ENCODE assay signal across 8 mouse cellular contexts in the genomic region with DNA sequence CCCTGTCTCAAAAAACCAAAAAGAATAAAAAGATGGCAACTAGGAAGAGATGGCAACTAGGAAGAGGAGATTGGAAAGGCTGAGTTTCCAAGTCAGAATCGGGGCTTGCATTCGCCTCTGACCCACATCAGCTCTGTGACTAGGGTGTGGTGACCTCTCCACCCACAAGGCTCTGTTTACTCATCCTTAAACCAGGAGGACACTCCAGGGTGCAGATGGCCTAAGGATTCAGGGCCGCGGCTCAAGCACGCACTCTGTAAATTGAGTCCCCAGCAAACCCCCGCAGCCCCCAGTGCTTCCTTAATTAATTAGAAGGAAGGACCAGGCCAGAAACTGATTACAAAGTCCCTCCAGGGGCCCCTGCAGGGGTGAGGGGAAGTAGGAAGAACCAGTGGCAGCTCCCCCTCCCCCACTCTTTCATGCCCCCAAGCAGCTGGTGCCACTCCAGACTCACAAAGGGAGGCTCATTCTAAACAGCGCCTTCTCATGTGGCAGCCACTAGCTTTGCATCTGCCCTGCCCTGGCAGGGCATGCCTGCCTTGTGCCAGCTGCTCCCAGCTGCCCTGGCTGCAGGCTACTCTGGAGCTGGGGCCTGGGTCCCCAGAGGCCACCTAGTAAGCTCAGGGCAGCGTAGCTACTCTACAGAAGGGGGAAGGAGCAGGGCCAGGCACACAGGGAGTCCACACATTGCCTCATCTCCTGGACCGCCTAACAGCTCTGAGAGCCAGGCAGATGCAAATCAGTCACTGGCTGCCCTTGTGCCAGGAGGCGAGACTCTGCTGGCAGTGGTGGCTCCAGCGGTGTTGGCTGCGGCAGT. TPM values are rescaled to one million over a fixed set of nuclear protein-coding genes. Genes with fewer than 3 reads are reported as not detected.
DNase-seq lines count a peak whose midpoint lies in the region; ATAC-seq lines count a peak whose summit lies in the region.

No protein-coding gene starts in this region.

- no peaks in the 10 kb centered on the region for H3K27me3 ChIP-seq in splenic B cell, adult 2 months (ENCODE audit: control insufficient read depth, insufficient read depth, low read length, poor library complexity, severe bottlenecking)

- DNase-seq in left cerebral cortex, adult 11 months (ENCODE audit: low spot score), result peak; percentile 68
- no peak for DNase-seq in left cerebral cortex, postnatal 36 days (ENCODE audit: low spot score in 2 of 2)
- peak; percentile 70 to 74 for DNase-seq in gastrocnemius, postnatal 36 days
- peak; percentile 59 for DNase-seq in kidney, postnatal 10 days
- DNase-seq in lung, postnatal 25 days (ENCODE audit: low spot score), result peak; percentile 51
- peak; percentile 24 for DNase-seq in splenic B cell, adult 2 months (ENCODE audit: low read depth, low spot score)

- peak; percentile 66 for ATAC-seq in common myeloid progenitor, adult 5-6 weeks (replicated peaks; ENCODE audit: low read depth, poor library complexity, severe bottlenecking)
- no peak for ATAC-seq in erythroid progenitor cell, adult 5-6 weeks (replicated peaks; ENCODE audit: low FRiP score, poor library complexity, severe bottlenecking)

- intact Hi-C loops in left cerebral cortex, postnatal 36 days (cut with DNase I), result no loop called here
- intact Hi-C loops in gastrocnemius, postnatal 36 days (cut with DNase I), result no loop called here

- no peaks in the 10 kb centered on the region for H3K36me3 ChIP-seq in splenic B cell, adult 2 months (ENCODE audit: control insufficient read depth, insufficient read depth, low read length, poor library complexity, severe bottlenecking)

RNA-seq across cellular contexts. Expression of a gene that starts 5.2 kb away (rescaled TPM):
- 100 to 1,000 TPM; 171 to 177 TPM for total RNA-seq in left cerebral cortex, postnatal 36 days (2021)
- 0.87 TPM in 1 of 2 replicates, not detected in the other for total RNA-seq in common myeloid progenitor, adult 5-6 weeks (2017)
- total RNA-seq in gastrocnemius, postnatal 36 days (2021), result 1 to 10 TPM; 5.5 to 6.8 TPM
- not detected in 2 replicates for total RNA-seq in erythroid progenitor cell, adult 5-6 weeks (2015; ENCODE audit: low replicate concordance)
- 0.13 TPM in 1 of 2 replicates, not detected in the other for total RNA-seq in erythroid progenitor cell, adult 5-6 weeks (2017; ENCODE audit: low replicate concordance)

Comparison
In these comparisons a context has a peak if more than half of its experiments do, and no peak if none do; other contexts are left out.
1. DNase-seq: peak in left cerebral cortex, adult 11 months (single experiment), gastrocnemius, postnatal 36 days (2 of 2), kidney, postnatal 10 days (single experiment), lung, postnatal 25 days (single experiment) and splenic B cell, adult 2 months (single experiment); none in left cerebral cortex, postnatal 36 days (0 of 2).
2. RNA of a gene that starts 5.2 kb away (total RNA-seq): 171 to 177 TPM in left cerebral cortex, postnatal 36 days; 5.5 to 6.8 TPM in gastrocnemius, postnatal 36 days, 0.87 TPM in common myeloid progenitor, adult 5-6 weeks and 0.13 TPM in erythroid progenitor cell, adult 5-6 weeks; every median in the first group is over 10 times any median in the second.